Mouse (Mus musculus) embryonic fibroblast, embryonic 13.5 days (primary cell): ENCODE measurements around the gene Cd300lg.

ENCODE experiments used
- CTCF ChIP-seq: IDR thresholded peaks from 2 replicates; pipeline ENCODE4 v1.5.1; 2011; ENCODE audit warnings: mild to moderate bottlenecking, control low read depth, low read length, moderate library complexity, borderline replicate concordance; ENCODE audit not compliant: insufficient read depth
- POLR2A ChIP-seq: IDR thresholded peaks from 2 replicates; pipeline ENCODE4 v1.6.1; 2011; ENCODE audit warnings: low read depth, mild to moderate bottlenecking, control low read depth, low read length, moderate library complexity

DNA sequence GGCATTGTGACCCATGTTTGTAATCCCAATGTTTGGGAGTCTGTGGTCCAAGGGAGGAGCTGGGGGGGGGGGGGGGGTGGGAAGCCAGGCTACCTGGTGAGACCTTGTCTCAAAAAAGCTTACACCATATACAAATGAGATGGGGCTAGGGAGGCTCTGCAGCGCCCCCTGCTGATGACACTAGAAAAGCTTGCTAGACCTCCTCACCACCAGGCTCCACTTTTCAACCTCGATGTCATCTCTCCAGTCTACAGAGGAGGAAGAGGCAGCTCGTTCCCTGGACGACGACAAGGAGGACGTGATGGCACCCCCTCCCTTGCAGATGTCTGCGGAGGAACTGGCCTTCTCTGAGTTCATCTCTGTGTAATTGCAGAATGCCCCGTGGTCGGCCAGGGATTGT is 12.5 kb downstream of the Cd300lg start:
- 0 out of 2 replicates have a peak, but pooled peaks have one; percentile 20 for TF ChIP-seq CTCF
- TF ChIP-seq POLR2A, result no peak
